Mouse (Mus musculus) embryo, embryonic 10.5 days (tissue): ENCODE measurements around the gene Olfr446.

Experiments
- DNase-seq: peaks from one replicate; pipeline ENCODE4 v3.0.0-alpha.2; 2015; ENCODE audit warnings: low spot score

Gene Olfr446

GRCm38 (mm10) chr6:42921077-42921476 lies at the start of gene Olfr446:
Olfr446 (plus strand) TSS chr6:42921377.
- no peak for DNase-seq

- DNase-seq = no peak
Observed at GRCm38 (mm10) chr6:42876323-42876722, 44.9 kb upstream of the Olfr446 start.

DNA sequence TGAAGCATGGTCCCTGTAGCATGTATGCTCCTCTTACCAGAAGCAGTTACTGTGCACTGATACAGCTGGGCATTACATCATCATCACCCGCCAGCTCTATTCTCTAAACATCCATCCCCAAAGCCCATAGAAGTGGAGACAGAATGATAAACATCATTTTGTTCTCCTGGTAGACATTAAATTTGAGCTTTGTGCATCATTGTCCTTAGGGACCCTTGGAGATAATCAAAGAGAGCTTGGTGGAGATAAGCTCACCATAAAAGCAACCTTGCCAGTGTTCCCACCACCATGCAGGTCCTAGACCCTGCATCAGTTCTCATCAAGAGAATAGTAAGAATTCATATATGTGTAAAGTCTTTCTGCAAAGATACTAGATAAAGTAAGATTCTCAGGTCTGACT lies 31.0 kb upstream of the Olfr446 start, which contains the start of gene Olfr448:
Olfr448 (plus strand) TSS at position 301 of the 400 bp plus-strand sequence.
- DNase-seq = no peak

- peak; percentile 6 for DNase-seq
Observed at GRCm38 (mm10) chr6:42900345-42900744, 20.8 kb upstream of the Olfr446 start.

GRCm38 (mm10) chr6:42908578-42908977 lies 12.6 kb upstream of the Olfr446 start, which contains the start of gene Olfr447:
Olfr447 (plus strand) TSS chr6:42908878.
- DNase-seq = no peak

GRCm38 (mm10) chr6:42948767-42949166 lies 27.6 kb downstream of the Olfr446 start, which contains the start of gene Olfr444:
Olfr444 (plus strand) TSS chr6:42949067.
- no peak for DNase-seq

DNA sequence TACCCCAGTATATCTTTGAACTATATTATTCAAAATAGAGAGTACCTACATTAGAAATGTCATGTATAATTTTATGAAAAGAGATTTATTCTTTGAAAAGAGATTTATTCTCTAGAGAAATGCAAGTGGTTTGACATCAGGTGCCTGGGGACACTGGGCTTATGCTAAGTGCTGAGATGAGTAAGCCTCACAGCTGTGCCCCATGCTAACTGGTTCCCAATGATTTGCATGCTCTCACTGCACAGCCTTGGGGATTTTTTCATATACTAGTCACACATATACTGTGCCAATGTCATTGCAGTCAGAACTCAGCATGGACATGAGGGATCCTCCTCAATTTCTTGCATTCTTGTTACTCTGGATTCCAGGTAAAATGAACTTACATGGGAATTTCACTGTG lies 59.2 kb downstream of the Olfr446 start:
- no peak for DNase-seq
